Mouse (Mus musculus) layer of hippocampus, postnatal 36 days (tissue): Measurements from ENCODE around the gene Plekha7. TPM values are rescaled to one million over a fixed set of nuclear protein-coding genes. Genes with fewer than 3 reads are reported as not detected.

Source experiments
- DNase-seq, 2 experiments: peaks; one replicate each; pipeline ENCODE4 v3.0.0; 2022
- total RNA-seq, 2 experiments: library from RNA; stranded (reverse); gene quantifications; 2 replicates each; pipeline ENCODE4 v1.2.3; 2021

The Plekha7 gene
- total RNA-seq, 2 experiments from 2014 or later: 16.3 to 20.5 TPM

GRCm38 (mm10) chr7:116247377-116247729 is 60.8 kb downstream of the Plekha7 start:
- DNase-seq: no peak

- DNase-seq: no peak
These were observed 61.3 kb downstream of the Plekha7 start for GRCm38 (mm10) chr7:116246696-116247376.

GRCm38 (mm10) chr7:116245815-116246695 is 62.1 kb downstream of the Plekha7 start:
- DNase-seq: no peak

GRCm38 (mm10) chr7:116244302-116245165 is 63.6 kb downstream of the Plekha7 start:
- no peak for DNase-seq

GRCm38 (mm10) chr7:116242810-116243209 is 65.4 kb downstream of the Plekha7 start:
- no peak for DNase-seq

GRCm38 (mm10) chr7:116241601-116242000 is 66.6 kb downstream of the Plekha7 start:
- no peak for DNase-seq

GRCm38 (mm10) chr7:116240791-116241474 is 67.2 kb downstream of the Plekha7 start:
- DNase-seq: no peak

- no peak for DNase-seq
These were observed 67.8 kb downstream of the Plekha7 start for GRCm38 (mm10) chr7:116240353-116240752.

GRCm38 (mm10) chr7:116238320-116238719 is 69.9 kb downstream of the Plekha7 start:
- DNase-seq: no peak

- no peak for DNase-seq
These were observed 70.8 kb downstream of the Plekha7 start for GRCm38 (mm10) chr7:116237157-116237981.

- DNase-seq: no peak
These were observed 71.6 kb downstream of the Plekha7 start for GRCm38 (mm10) chr7:116236608-116237007.

GRCm38 (mm10) chr7:116234287-116234806 is 73.8 kb downstream of the Plekha7 start:
- no peak for DNase-seq

GRCm38 (mm10) chr7:116230811-116231609 is 77.2 kb downstream of the Plekha7 start:
- no peak for DNase-seq

GRCm38 (mm10) chr7:116226877-116227282 is 81.3 kb downstream of the Plekha7 start:
- no peak for DNase-seq

- DNase-seq: no peak
These were observed 81.9 kb downstream of the Plekha7 start for GRCm38 (mm10) chr7:116226316-116226715.

- no peak for DNase-seq
These were observed 83.6 kb downstream of the Plekha7 start for GRCm38 (mm10) chr7:116224543-116224942.

- no peak for DNase-seq
These were observed 85.0 kb downstream of the Plekha7 start for GRCm38 (mm10) chr7:116223010-116223783.

- DNase-seq: no peak
These were observed 85.7 kb downstream of the Plekha7 start for GRCm38 (mm10) chr7:116222288-116223009.

GRCm38 (mm10) chr7:116221883-116222282 is 86.3 kb downstream of the Plekha7 start:
- DNase-seq: no peak
